Mouse (Mus musculus): Measurements from ENCODE around the gene 0610009B22Rik. TPM values are rescaled to one million over a fixed set of nuclear protein-coding genes. Genes with fewer than 3 reads are reported as not detected.
A peak's percentile ranks its signal among the peaks of the same experiment; 100 is the strongest.
"Not testable (repeated sequence)": the region's sequence is repeated elsewhere in the genome, so short reads cannot be mapped to it uniquely, and the experiment has no call there.

0610009B22Rik gene
- not detected in 2 replicates for polyA plus RNA-seq (2012; ENCODE audit: insufficient read depth, insufficient read length, low replicate concordance, missing spikeins)

DNA sequence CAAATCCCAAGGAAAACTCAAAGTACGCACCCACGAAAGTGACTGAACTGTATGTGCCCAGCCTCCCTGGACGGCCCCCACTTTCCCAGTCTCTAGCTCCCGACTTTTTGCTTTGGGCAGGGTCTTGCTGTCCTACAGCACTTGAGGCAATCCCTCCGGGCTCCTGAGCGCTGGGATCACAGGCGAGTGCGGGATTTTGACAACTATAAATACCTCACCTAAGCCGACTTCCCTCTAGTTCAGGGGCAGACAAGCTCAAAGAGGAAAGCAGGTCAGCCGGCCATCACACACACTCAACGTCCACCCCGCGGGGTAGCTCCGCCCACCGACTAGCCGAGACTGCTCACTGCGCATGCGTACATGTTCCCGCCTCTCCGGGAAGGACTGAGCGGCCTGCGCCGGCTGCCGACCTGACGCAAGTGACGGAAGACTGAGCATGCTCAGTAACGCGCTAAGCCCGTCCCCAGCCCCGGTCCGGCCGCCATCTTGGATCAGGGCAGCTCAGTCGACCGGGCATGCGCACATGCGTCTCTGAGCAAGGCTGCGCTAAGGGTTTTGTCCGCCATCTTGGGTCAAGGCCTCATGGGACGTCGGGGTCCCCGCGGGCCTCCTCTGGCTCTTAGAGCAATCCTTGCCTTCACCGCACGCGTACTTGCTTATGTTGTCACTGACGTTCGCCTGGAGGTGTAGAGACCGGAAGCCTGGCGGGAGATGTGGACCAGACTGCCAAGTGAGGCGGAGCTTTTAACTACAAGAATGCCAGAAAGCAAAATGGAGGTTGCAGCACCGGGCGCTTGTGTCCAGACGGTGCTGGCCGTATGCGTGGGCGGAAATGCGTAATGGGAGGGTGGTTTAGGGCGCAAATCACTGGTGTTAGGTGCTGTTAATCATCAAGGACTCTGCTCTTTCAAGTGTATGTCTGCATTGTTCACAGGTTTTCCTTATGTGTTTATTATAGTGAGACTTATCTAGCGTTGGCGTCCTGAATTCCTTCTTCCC, at the start of gene 0610009B22Rik:
Gene 0610009B22Rik, minus strand, starts transcription at position 545 of the 999 bp plus-strand sequence.
- H3K4me1 ChIP-seq (ENCODE audit: control insufficient read depth, insufficient read depth, low read length) = no peaks in the 10 kb centered on the region
- H3K4me3 ChIP-seq (ENCODE audit: insufficient read depth, low read depth, low read length) = peak within 1 kb of the TSS; percentile 66
- peak; percentile 95 for TF ChIP-seq POLR2A (IDR thresholded peaks at IDR 0.05; ENCODE audit: insufficient read depth, low read depth, low read length)
- no peak for TF ChIP-seq CTCF (IDR thresholded peaks at IDR 0.05; ENCODE audit: insufficient read depth, low read depth, low read length)
- WGBS = under 1% methylated on average over 60 of the region's 60 CpGs
- peak within 1 kb of the TSS; percentile 100 for H3K27ac ChIP-seq (ENCODE audit: insufficient read depth, low read depth, low read length)

DNA sequence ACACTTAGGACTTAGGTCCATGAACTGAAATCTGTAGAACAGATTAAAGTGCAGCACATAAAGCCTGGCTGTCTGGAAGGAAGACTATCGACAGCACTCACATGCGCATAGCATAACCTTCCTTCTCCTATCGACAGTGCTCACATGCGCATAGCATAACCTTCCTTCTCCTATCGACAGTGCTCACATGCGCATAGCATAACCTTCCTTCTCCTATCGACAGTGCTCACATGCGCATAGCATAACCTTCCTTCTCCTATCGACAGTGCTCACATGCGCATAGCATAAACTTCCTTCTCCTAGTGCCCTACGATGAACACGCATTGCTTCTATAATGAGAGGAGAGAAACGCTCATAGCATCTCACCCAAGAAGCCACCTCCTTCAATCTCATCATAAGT, 45.5 kb upstream of the 0610009B22Rik start:
- not testable (repeated sequence) for H3K27ac ChIP-seq (ENCODE audit: insufficient read depth, low read depth, low read length); H3K4me1 ChIP-seq (ENCODE audit: control insufficient read depth, insufficient read depth, low read length); H3K4me3 ChIP-seq (ENCODE audit: insufficient read depth, low read depth, low read length)
- WGBS = 96% methylated on average over 13 of the region's 13 CpGs

DNA sequence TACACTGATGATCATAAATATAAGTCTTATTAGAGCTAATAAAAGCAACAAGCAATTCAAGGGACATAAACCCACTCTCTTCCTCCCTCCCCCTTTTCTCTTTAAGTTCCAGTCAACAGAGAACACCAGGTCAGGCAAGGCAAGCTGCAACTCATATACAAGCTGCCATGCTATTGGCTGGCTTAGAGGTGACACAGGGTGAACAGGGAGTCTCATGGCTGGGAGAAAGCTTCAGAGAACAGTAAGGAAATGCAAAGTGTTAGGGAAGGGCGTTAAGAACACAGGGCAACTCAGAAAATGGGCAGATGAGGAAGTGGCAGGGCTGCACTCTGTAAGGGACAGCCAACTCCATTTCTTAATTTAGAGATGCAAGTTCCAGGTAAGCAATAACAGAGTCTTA, 44.2 kb upstream of the 0610009B22Rik start:
- Histone ChIP-seq H3K27ac (ENCODE audit: insufficient read depth, low read depth, low read length) (no peak overlapping the region), H3K4me3 (ENCODE audit: insufficient read depth, low read depth, low read length) (no peak overlapping the region), H3K4me1 (ENCODE audit: control insufficient read depth, insufficient read depth, low read length) (no peaks in the 10 kb centered on the region)
- TF ChIP-seq CTCF (IDR thresholded peaks at IDR 0.05; ENCODE audit: insufficient read depth, low read depth, low read length) = no peak
- no peak for TF ChIP-seq POLR2A (IDR thresholded peaks at IDR 0.05; ENCODE audit: insufficient read depth, low read depth, low read length)
- WGBS = 85% methylated on average over 1 of the region's 1 CpGs

DNA sequence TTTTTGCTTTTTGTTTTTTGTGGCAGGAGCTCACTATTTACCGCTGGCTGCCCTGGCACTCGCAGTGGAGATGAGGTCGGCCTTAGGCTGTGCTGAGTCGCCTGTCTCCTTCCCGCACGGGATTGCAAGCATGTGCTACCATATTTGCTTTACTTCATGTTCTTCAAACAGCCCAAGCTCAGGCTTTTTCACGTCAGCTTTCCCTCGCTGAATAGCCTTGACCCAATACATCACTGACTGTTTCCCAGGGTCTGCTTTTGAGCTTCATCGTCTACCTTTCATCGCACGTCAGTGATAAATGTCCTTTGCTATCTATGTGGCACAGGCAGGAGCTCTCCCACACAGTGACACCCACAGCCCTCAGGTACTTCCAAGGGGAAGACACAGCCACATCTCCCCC, 32.4 kb upstream of the 0610009B22Rik start:
- TF ChIP-seq CTCF (IDR thresholded peaks at IDR 0.05; ENCODE audit: insufficient read depth, low read depth, low read length) (no peak), POLR2A (IDR thresholded peaks at IDR 0.05; ENCODE audit: insufficient read depth, low read depth, low read length) (no peak)
- no peaks in the 10 kb centered on the region for H3K4me1 ChIP-seq (ENCODE audit: control insufficient read depth, insufficient read depth, low read length)
- H3K4me3 ChIP-seq (ENCODE audit: insufficient read depth, low read depth, low read length) = no peak overlapping the region
- WGBS = 94% methylated on average over 11 of the region's 11 CpGs
- H3K27ac ChIP-seq (ENCODE audit: insufficient read depth, low read depth, low read length) = no peak overlapping the region

DNA sequence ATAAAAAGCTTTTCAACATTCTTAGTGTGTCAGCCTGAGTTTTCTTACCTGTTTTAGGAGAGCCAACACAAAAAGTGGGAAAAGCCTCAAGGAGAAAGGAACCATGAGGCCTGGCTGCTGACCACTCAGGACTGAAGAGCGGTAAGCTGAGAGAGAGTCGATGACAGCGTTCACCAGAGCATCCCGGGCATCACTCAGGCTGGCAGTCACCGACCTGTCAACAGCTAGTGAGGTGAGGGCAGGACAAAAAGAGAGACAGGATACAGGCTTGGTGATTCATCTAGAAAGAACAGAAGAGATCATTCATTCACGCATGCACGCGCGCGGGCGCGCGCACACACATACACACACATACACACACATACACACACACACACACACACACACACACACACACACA, 18.4 kb upstream of the 0610009B22Rik start:
- H3K27ac ChIP-seq (ENCODE audit: insufficient read depth, low read depth, low read length) = no peak overlapping the region
- TF ChIP-seq CTCF (IDR thresholded peaks at IDR 0.05; ENCODE audit: insufficient read depth, low read depth, low read length) (no peak), POLR2A (IDR thresholded peaks at IDR 0.05; ENCODE audit: insufficient read depth, low read depth, low read length) (no peak)
- WGBS = 90% methylated on average over 13 of the region's 13 CpGs

DNA sequence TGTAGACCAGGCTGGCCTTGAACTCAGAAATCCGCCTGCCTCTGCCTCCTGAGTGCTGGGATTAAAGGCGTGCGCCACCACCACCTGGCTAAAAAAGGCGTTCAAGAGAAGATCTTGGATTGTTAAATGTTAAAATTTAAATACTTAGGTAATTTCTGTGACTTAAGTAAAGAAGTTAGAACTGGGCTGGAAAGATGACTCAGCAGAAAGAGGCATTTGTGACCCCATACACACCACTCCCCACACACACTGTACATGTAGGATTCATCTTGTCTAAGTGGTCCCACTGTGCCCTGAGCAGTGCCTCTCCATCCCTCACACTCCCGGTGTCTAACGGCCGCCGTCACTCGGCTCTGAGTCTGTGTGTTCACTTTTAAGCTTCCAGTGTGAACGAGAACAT, 17.8 kb upstream of the 0610009B22Rik start:
- TF ChIP-seq POLR2A (IDR thresholded peaks at IDR 0.05; ENCODE audit: insufficient read depth, low read depth, low read length) = no peak
- no peak for TF ChIP-seq CTCF (IDR thresholded peaks at IDR 0.05; ENCODE audit: insufficient read depth, low read depth, low read length)

More for the DNA sequence above, 18.4 kb upstream of the 0610009B22Rik start:
- Histone ChIP-seq H3K4me1 (ENCODE audit: control insufficient read depth, insufficient read depth, low read length) (no peaks in the 10 kb centered on the region), H3K4me3 (ENCODE audit: insufficient read depth, low read depth, low read length) (no peak overlapping the region)

DNA sequence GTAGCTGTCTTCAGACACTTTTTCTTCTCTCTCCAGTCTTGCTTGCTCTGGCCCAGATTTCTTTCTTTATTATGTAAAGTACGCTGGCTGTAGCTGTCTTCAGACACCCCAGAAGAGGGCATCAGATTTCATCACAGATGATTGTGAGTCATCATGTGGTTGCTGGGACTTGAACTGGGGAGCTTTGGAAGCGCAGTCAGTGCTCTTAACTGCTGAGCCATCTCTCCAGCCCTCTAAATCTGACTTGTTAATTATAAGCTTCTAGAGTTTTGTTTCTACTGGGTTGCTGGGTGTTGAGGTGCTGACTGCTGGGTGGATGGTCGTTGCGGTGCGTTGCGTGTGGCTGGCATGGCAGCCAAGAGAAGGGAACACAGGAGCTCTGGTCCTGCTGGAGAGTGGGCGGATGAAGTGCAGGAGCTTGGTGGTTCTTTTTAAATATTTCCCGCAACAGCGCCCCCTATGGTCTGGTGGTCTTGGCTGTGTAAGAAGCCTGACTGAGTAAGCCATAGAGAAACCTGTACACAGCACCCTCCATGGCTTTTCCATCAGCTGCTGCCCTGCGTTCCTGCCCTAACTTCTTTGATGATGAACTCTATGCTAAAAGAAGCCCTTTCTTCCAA, 14.8 kb upstream of the 0610009B22Rik start:
- no peak for TF ChIP-seq POLR2A (IDR thresholded peaks at IDR 0.05; ENCODE audit: insufficient read depth, low read depth, low read length)
- 0 out of 2 replicates have a peak, but pooled peaks have one; percentile 36 for TF ChIP-seq CTCF (IDR thresholded peaks at IDR 0.05; ENCODE audit: insufficient read depth, low read depth, low read length)
- 53% methylated on average over 10 of the region's 10 CpGs for WGBS

More for the DNA sequence above, 17.8 kb upstream of the 0610009B22Rik start:
- Histone ChIP-seq H3K4me1 (ENCODE audit: control insufficient read depth, insufficient read depth, low read length) (no peaks in the 10 kb centered on the region), H3K4me3 (ENCODE audit: insufficient read depth, low read depth, low read length) (no peak overlapping the region), H3K27ac (ENCODE audit: insufficient read depth, low read depth, low read length) (no peak overlapping the region)
- 95% methylated on average over 10 of the region's 10 CpGs for whole genome bisulfite sequencing

DNA sequence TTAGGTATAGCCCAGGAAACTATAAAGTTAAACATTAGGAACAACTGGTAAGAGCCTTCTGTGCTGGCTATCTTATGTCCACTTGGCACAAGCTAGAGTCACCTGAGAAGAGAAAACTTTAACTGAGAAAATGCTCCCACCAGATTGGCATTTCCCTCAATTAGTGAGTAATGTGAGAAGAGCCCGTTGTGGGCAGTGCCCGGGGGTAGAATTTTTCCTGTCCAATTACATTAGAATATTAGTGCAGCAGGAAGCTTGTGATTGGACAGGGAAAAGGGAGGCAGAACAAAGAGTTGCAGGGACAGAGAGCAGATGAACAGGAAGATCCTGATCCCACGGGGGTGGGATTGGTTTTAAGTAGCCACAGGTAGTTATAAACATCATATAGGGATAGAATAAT, 14.2 kb upstream of the 0610009B22Rik start:
- 69% methylated on average over 3 of the region's 3 CpGs for WGBS
- Histone ChIP-seq H3K4me1 (ENCODE audit: control insufficient read depth, insufficient read depth, low read length) (no peaks in the 10 kb centered on the region), H3K4me3 (ENCODE audit: insufficient read depth, low read depth, low read length) (no peak overlapping the region), H3K27ac (ENCODE audit: insufficient read depth, low read depth, low read length) (no peak overlapping the region)
- TF ChIP-seq POLR2A (IDR thresholded peaks at IDR 0.05; ENCODE audit: insufficient read depth, low read depth, low read length) (no peak), CTCF (IDR thresholded peaks at IDR 0.05; ENCODE audit: insufficient read depth, low read depth, low read length) (no peak)

More for the DNA sequence above, 14.8 kb upstream of the 0610009B22Rik start:
- H3K4me3 ChIP-seq (ENCODE audit: insufficient read depth, low read depth, low read length) = no peak overlapping the region
- H3K4me1 ChIP-seq (ENCODE audit: control insufficient read depth, insufficient read depth, low read length) = no peaks in the 10 kb centered on the region
- no peak overlapping the region for H3K27ac ChIP-seq (ENCODE audit: insufficient read depth, low read depth, low read length)

DNA sequence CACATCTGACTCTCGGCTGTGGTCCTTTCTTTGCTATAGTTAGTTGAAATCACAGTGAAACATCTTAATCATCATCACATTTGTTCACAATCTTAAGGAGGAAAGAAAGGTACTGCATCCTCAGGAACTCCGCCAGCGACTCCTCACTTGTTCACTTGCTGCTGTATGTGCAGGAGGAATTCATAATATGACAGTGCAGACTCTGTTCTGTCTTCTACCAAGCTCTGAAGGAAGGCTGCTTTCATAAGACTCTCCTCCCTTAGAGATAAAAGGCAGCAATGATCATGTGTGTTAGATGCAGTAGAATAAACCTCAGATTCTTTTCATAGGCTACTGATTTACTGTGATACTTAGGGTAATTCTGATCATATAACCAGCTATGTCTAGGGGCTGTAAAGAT, 6.3 kb upstream of the 0610009B22Rik start:
- TF ChIP-seq POLR2A (IDR thresholded peaks at IDR 0.05; ENCODE audit: insufficient read depth, low read depth, low read length) (no peak), CTCF (IDR thresholded peaks at IDR 0.05; ENCODE audit: insufficient read depth, low read depth, low read length) (no peak)
- H3K4me3 ChIP-seq (ENCODE audit: insufficient read depth, low read depth, low read length) = no peak overlapping the region
- H3K4me1 ChIP-seq (ENCODE audit: control insufficient read depth, insufficient read depth, low read length) = no peaks in the 10 kb centered on the region
- WGBS = 82% methylated on average over 3 of the region's 3 CpGs
- no peak overlapping the region for H3K27ac ChIP-seq (ENCODE audit: insufficient read depth, low read depth, low read length)

DNA sequence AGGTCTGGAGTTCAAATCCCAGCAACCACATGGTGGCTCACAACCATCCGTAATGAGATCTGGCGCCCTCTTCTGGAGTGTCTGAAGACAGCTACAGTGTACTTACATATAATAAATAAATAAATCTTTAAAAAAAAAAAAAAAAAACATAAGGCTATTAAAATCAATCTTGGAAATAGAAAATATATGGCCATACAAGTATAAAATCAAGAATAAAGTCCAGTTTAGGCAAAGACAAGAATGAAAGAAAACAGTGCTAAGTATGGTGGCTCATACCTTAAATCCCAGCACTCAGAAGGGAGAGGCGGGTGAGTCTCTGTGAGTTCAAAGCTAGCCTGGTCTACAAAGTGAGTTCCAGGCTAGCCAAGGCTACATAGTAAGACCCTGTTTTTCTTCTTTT, 1.9 kb upstream of the 0610009B22Rik start:
- not testable (repeated sequence) for H3K4me1 ChIP-seq (ENCODE audit: control insufficient read depth, insufficient read depth, low read length); H3K4me3 ChIP-seq (ENCODE audit: insufficient read depth, low read depth, low read length)
- 100% methylated on average over 1 of the region's 3 CpGs for WGBS

More for the DNA sequence above, 1.9 kb upstream of the 0610009B22Rik start:
- not testable (repeated sequence) for H3K27ac ChIP-seq (ENCODE audit: insufficient read depth, low read depth, low read length)
